Mouse (Mus musculus) heart, embryonic 16.5 days (tissue): ENCODE measurements around the gene Fcer1g. TPM values are rescaled to one million over a fixed set of nuclear protein-coding genes. Genes with fewer than 3 reads are reported as not detected.

Experiments
- ATAC-seq: fragments of 200-750 bp; cut with Nextera tagmentation; replicated peaks from 2 replicates; pipeline ENCODE4 v1.8.0; 2017; ENCODE audit warnings: moderate number of reproducible peaks; ENCODE audit not compliant: insufficient read depth, low FRiP score; ENCODE audit errors: extremely low read depth
- H3K27ac ChIP-seq: fragments of 300-500 bp; sonication (generic); 2 replicates; pipeline ENCODE4 v1.5.1; 2014; ENCODE audit warnings: mild to moderate bottlenecking, low read length, control low read depth, moderate library complexity
- H3K27me3 ChIP-seq: fragments of 300-500 bp; sonication (generic); 2 replicates; pipeline ENCODE4 v1.6.1; 2014; ENCODE audit warnings: low read length, mixed read lengths; ENCODE audit not compliant: control insufficient read depth, insufficient read depth
- H3K36me3 ChIP-seq: fragments of 300-500 bp; sonication (generic); 2 replicates; pipeline ENCODE4 v1.6.1; 2014; ENCODE audit not compliant: control insufficient read depth, insufficient read depth
- H3K4me1 ChIP-seq: fragments of 300-500 bp; sonication (generic); 2 replicates; pipeline ENCODE4 v1.6.1; 2014; ENCODE audit warnings: low read length, mixed read lengths; ENCODE audit not compliant: control insufficient read depth, insufficient read depth
- H3K4me2 ChIP-seq: fragments of 300-500 bp; sonication (generic); 2 replicates; pipeline ENCODE4 v1.6.1; 2014; ENCODE audit warnings: low read depth, mild to moderate bottlenecking, control low read depth, low read length
- H3K4me3 ChIP-seq: fragments of 300-500 bp; sonication (generic); 2 replicates; pipeline ENCODE4 v1.5.1; 2014; ENCODE audit warnings: mild to moderate bottlenecking, control low read depth, low read length
- H3K9ac ChIP-seq: fragments of 300-500 bp; sonication (generic); 2 replicates; pipeline ENCODE4 v1.6.1; 2014; ENCODE audit warnings: low read length, control low read depth
- H3K9me3 ChIP-seq: fragments of 300-500 bp; sonication (generic); replicated peaks from 2 replicates; pipeline ENCODE4 v1.6.1; 2016; ENCODE audit warnings: low read length; ENCODE audit not compliant: control insufficient read depth
- WGBS: fragments of 180-500 bp; shearing (Covaris S2); extraction: QIAGEN DNeasy Blood & Tissue Kit; methylation state at CpG from one replicate; pipeline ENCODE4 v1.1.7; 2014; 5-methylcytosine and 5-hydroxymethylcytosine counted together
- polyA plus RNA-seq: library from polyadenylated mRNA; unstranded; fragments of >200 nt; fragmentation: Nextera tagmentation; extraction: Ambion mirVana; gene quantifications from 2 replicates; pipeline ENCODE4 v1.2.1, GENCODE M21; 2015

Gene Fcer1g
- polyA plus RNA-seq, 1 experiment from 2014 or later, result 36.3 TPM

- Histone ChIP-seq H3K27me3 (no peaks in the 10 kb centered on the region), H3K27ac (no peak overlapping the region), H3K4me2 (no peak overlapping the region), H3K4me1 (peaks cover 13% of the 10 kb centered on the region), H3K9ac (no peak overlapping the region), H3K36me3 (peaks cover 36% of the 10 kb centered on the region), H3K9me3 (no peaks in the 10 kb centered on the region), H3K4me3 (no peak overlapping the region)
- no peak for ATAC-seq
- 90% methylated on average over 8 of the region's 8 CpGs for WGBS
Measured at GRCm38 (mm10) chr1:171278436-171278835, 44.3 kb upstream of the Fcer1g start.

DNA sequence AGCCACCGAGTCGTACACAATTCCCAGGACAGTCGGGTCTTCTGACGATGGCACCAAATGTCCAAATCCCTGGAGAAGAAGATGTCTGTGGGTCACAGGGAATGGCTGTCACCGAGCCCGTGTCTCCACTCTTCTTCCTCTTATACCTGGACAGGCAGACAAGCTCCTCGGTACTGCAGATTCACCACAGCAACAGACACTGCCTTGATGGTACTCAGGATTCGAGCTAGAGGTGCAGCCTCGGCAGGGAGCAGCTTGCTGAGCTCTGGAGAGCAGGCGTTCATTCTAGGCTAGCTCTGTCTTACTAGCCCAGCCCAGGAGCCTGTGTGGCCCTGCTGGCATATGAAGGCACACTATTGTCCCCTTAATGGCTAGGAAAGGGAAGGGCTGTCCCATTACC, 43.6 kb upstream of the Fcer1g start:
- H3K4me3 ChIP-seq, result no peak overlapping the region
- no peaks in the 10 kb centered on the region for H3K27me3 ChIP-seq
- no peak overlapping the region for H3K4me2 ChIP-seq
- no peaks in the 10 kb centered on the region for H3K9me3 ChIP-seq
- no peak overlapping the region for H3K9ac ChIP-seq
- WGBS, result 81% methylated on average over 10 of the region's 10 CpGs
- peaks cover 42% of the 10 kb centered on the region for H3K36me3 ChIP-seq
- H3K4me1 ChIP-seq, result peaks cover 13% of the 10 kb centered on the region
- no peak for ATAC-seq
- H3K27ac ChIP-seq, result no peak overlapping the region

DNA sequence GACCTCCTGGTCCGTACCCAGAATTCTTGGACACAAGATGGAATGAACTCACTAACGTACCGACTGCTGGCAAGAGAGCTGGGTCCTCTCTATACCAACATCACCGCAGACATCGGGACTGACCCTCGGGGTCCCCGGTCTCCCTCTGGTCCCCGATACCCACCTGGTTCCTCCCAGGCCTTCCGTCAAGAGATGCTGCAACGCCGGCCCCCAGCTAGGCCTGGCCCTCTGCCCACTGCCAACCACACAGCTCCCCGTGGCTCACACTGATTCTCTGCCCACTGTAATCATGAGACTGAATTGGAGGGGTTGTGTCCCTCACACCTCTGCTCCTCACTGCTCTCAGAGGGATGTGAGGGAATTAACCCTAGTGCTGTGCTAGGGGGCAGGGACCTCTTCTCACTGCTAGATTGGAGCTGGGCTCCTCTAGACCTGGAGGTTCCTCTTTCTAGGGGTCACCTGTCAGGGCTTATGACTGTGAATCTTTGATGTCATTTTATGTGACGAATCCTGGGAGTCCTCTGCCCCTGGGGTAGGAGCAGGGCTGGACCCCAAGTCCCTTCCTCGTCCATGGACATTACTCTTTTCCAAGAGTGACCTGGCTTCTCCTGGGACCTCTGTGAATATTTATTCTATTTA, 42.1 kb upstream of the Fcer1g start:
- Histone ChIP-seq H3K9ac (no peak overlapping the region), H3K27ac (no peak overlapping the region), H3K4me3 (no peak overlapping the region), H3K27me3 (no peaks in the 10 kb centered on the region), H3K4me1 (peaks cover 14% of the 10 kb centered on the region), H3K4me2 (no peak overlapping the region), H3K9me3 (no peaks in the 10 kb centered on the region), H3K36me3 (peaks cover 45% of the 10 kb centered on the region)
- ATAC-seq, result no peak
- 85% methylated on average over 14 of the region's 14 CpGs for WGBS

- H3K36me3 ChIP-seq, result peaks cover 45% of the 10 kb centered on the region
- no peak overlapping the region for H3K4me3 ChIP-seq
- H3K9ac ChIP-seq, result no peak overlapping the region
- 87% methylated on average over 11 of the region's 11 CpGs for WGBS
- H3K27ac ChIP-seq, result no peak overlapping the region
- no peaks in the 10 kb centered on the region for H3K27me3 ChIP-seq
- peaks cover 17% of the 10 kb centered on the region for H3K4me1 ChIP-seq
- H3K4me2 ChIP-seq, result no peak overlapping the region
- H3K9me3 ChIP-seq, result no peaks in the 10 kb centered on the region
- no peak for ATAC-seq
Measured at GRCm38 (mm10) chr1:171275144-171275734, 41.1 kb upstream of the Fcer1g start.

DNA sequence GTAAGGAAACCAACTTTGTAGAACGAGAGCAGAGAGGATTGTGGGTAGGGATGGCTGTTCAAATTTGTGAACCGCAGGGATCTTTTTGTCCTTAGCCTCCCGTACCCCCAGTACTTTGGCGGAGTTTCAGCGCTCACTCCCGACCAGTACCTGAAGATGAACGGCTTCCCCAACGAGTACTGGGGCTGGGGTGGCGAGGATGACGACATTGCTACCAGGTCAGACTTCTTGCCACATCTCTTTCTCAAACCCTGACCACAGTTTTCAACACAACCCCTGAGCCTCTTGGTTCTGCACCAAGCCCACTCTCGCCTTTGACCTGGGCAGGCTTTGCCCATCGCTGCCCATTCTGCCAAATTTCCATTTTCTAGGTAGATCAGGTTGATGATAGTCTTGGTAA, 40.0 kb upstream of the Fcer1g start:
- Histone ChIP-seq H3K27ac (no peak overlapping the region), H3K9me3 (no peaks in the 10 kb centered on the region), H3K9ac (no peak overlapping the region), H3K4me2 (no peak overlapping the region), H3K27me3 (no peaks in the 10 kb centered on the region), H3K4me3 (no peak overlapping the region), H3K36me3 (peaks cover 45% of the 10 kb centered on the region), H3K4me1 (peaks cover 16% of the 10 kb centered on the region)
- ATAC-seq, result no peak
- 89% methylated on average over 12 of the region's 12 CpGs for WGBS

DNA sequence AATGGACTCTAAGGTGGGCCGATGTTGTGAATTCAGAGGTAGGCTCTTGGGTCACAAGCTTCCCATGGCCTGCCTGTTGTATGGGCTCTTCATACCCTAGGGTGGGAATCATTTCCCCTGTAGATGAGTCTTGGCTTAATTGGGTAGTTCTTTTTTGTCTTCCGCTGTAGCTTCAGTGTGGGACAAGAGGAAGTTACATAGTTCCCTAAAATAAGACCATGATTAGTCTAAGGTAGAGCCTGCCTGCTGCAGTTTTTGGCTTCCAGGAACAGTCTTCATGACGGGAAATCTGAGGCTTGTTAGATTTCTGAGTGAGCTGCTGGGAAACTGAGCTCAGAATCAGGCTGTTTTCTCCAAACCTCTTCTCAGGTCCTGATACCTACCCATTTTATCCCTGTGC, 37.9 kb upstream of the Fcer1g start:
- 77% methylated on average over 3 of the region's 3 CpGs for WGBS
- Histone ChIP-seq H3K36me3 (peaks cover 45% of the 10 kb centered on the region), H3K27ac (no peak overlapping the region; the same call in 1 of the 2 replicates), H3K4me3 (no peak overlapping the region), H3K4me2 (no peak overlapping the region), H3K9me3 (no peaks in the 10 kb centered on the region), H3K27me3 (no peaks in the 10 kb centered on the region), H3K4me1 (peaks cover 16% of the 10 kb centered on the region), H3K9ac (no peak overlapping the region)
- no peak for ATAC-seq

GRCm38 (mm10) chr1:171271622-171272021, 37.5 kb upstream of the Fcer1g start:
- Histone ChIP-seq H3K36me3 (peaks cover 41% of the 10 kb centered on the region), H3K4me1 (peaks cover 16% of the 10 kb centered on the region), H3K4me3 (no peak overlapping the region), H3K27me3 (no peaks in the 10 kb centered on the region), H3K9me3 (no peaks in the 10 kb centered on the region), H3K9ac (no peak overlapping the region), H3K4me2 (peak overlapping the region; percentile 100), H3K27ac (no peak overlapping the region)
- WGBS, result 60% methylated on average over 10 of the region's 10 CpGs
- ATAC-seq, result no peak

- peaks cover 16% of the 10 kb centered on the region for H3K4me1 ChIP-seq
- H3K9ac ChIP-seq, result peak overlapping the region; percentile 95
- peaks cover 36% of the 10 kb centered on the region for H3K36me3 ChIP-seq
- WGBS, result 34% methylated on average over 9 of the region's 9 CpGs
- peak overlapping the region; percentile 100 for H3K4me2 ChIP-seq
- no peaks in the 10 kb centered on the region for H3K9me3 ChIP-seq
- peak overlapping the region; percentile 93 for H3K4me3 ChIP-seq
- no peak for ATAC-seq
- no peaks in the 10 kb centered on the region for H3K27me3 ChIP-seq
- 0 out of 2 replicates have a peak overlapping the region, but pooled peaks have one; percentile 16 for H3K27ac ChIP-seq
Measured at GRCm38 (mm10) chr1:171271196-171271595, 37.0 kb upstream of the Fcer1g start.

GRCm38 (mm10) chr1:171270573-171270900, 36.4 kb upstream of the Fcer1g start:
- peak overlapping the region; percentile 95 for H3K9ac ChIP-seq
- peak overlapping the region; percentile 93 for H3K4me3 ChIP-seq
- peak; percentile 61 for ATAC-seq
- peaks cover 16% of the 10 kb centered on the region for H3K4me1 ChIP-seq
- H3K9me3 ChIP-seq, result no peaks in the 10 kb centered on the region
- under 1% methylated on average over 19 of the region's 19 CpGs for WGBS
- no peaks in the 10 kb centered on the region for H3K27me3 ChIP-seq
- H3K36me3 ChIP-seq, result peaks cover 30% of the 10 kb centered on the region
- H3K27ac ChIP-seq, result peak overlapping the region; percentile 73
- H3K4me2 ChIP-seq, result peak overlapping the region; percentile 100
